Mouse (Mus musculus) stomach, postnatal 0 days (tissue): ENCODE results near the gene Ptcd2. TPM values are rescaled to one million over a fixed set of nuclear protein-coding genes. Genes with fewer than 3 reads are reported as not detected.

Experiments used
- ATAC-seq: fragments of 200-750 bp; cut with Nextera tagmentation; 2 replicates; pipeline ENCODE4 v1.8.0; 2017; ENCODE audit not compliant: low FRiP score, low TSS enrichment
- DNase-seq: peaks from one replicate; pipeline ENCODE4 v3.0.0-alpha.2; 2016; ENCODE audit warnings: low spot score
- H3K27ac ChIP-seq: fragments of 300-500 bp; sonication (generic); replicated peaks from 2 replicates; pipeline ENCODE4 v1.5.1; 2014; ENCODE audit warnings: mild to moderate bottlenecking, control low read depth
- H3K27me3 ChIP-seq: fragments of 300-500 bp; sonication (generic); 2 replicates; pipeline ENCODE4 v1.6.1; 2014; ENCODE audit warnings: low read length; ENCODE audit not compliant: control insufficient read depth, insufficient read depth
- H3K36me3 ChIP-seq: fragments of 300-500 bp; sonication (generic); 2 replicates; pipeline ENCODE4 v1.6.1; 2014; ENCODE audit warnings: low read length, mixed read lengths; ENCODE audit not compliant: control insufficient read depth, insufficient read depth
- H3K4me1 ChIP-seq: fragments of 300-500 bp; sonication (generic); replicated peaks from 2 replicates; pipeline ENCODE4 v1.6.1; 2014; ENCODE audit warnings: antibody characterized with exemption; ENCODE audit not compliant: control insufficient read depth, insufficient read depth
- H3K4me2 ChIP-seq: fragments of 300-500 bp; sonication (generic); replicated peaks from 2 replicates; pipeline ENCODE4 v1.6.1; 2014; ENCODE audit warnings: low read depth, mild to moderate bottlenecking, control low read depth, moderate library complexity
- H3K4me3 ChIP-seq: fragments of 300-500 bp; sonication (generic); 2 replicates; pipeline ENCODE4 v1.5.1; 2014; ENCODE audit warnings: low read depth, low read length, control low read depth
- H3K9ac ChIP-seq: fragments of 300-500 bp; sonication (generic); 2 replicates; pipeline ENCODE4 v1.6.1; 2014; ENCODE audit warnings: mild to moderate bottlenecking, low read length, control low read depth, mixed read lengths
- H3K9me3 ChIP-seq: fragments of 300-500 bp; sonication (generic); 2 replicates; pipeline ENCODE4 v1.6.1; 2016; ENCODE audit warnings: low read length; ENCODE audit not compliant: control insufficient read depth
- CTCF ChIP-seq: IDR thresholded peaks from 2 replicates; pipeline ENCODE4 v1.5.1; 2016; ENCODE audit warnings: antibody characterized with exemption, low read depth, mild to moderate bottlenecking, moderate library complexity
- EP300 ChIP-seq: optimal IDR thresholded peaks from 2 replicates; pipeline ENCODE3; 2016; ENCODE audit warnings: antibody characterized with exemption
- WGBS: fragments of 180-500 bp; shearing (Covaris S2); extraction: QIAGEN DNeasy Blood & Tissue Kit; methylation state at CpG from one replicate; pipeline ENCODE4 v1.1.7; 2014; 5-methylcytosine and 5-hydroxymethylcytosine counted together
- polyA plus RNA-seq: library from polyadenylated mRNA; unstranded; fragments of >200 nt; fragmentation: Nextera tagmentation; extraction: Ambion mirVana; gene quantifications from 2 replicates; pipeline ENCODE4 v1.2.1, GENCODE M21; 2015

Gene Ptcd2
- polyA plus RNA-seq, 1 experiment from 2014 or later: 30.1 TPM

DNA sequence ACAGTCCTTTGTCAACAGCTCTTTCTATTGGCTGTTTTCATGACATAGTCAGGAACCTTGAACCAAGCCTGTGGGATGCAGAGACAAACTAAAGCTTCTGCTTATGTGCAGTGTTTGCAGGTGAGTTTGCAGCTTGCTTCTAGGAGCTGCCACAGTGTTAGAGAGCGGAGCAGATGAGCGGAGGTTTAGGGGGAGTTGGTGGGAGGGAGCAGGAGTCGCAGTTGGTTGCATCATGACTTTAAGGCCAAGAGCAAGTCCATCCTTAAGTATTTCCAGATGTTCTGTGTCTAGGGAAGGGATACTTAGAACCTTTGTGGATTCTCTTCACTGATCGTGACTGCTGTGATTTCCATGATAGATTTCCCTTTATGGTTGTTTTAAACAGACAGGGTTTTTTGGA, 29.7 kb upstream of the Ptcd2 start:
- Histone ChIP-seq H3K27me3 (no peaks in the 10 kb centered on the region), H3K27ac (no peak overlapping the region), H3K4me1 (no peaks in the 10 kb centered on the region), H3K4me2 (no peak overlapping the region), H3K9ac (no peak overlapping the region), H3K4me3 (no peak overlapping the region), H3K36me3 (no peaks in the 10 kb centered on the region), H3K9me3 (no peaks in the 10 kb centered on the region)
- no peak for DNase-seq
- 57% methylated on average over 4 of the region's 4 CpGs for WGBS
- no peak for TF ChIP-seq EP300
- no peak for TF ChIP-seq CTCF
- ATAC-seq: no peak

GRCm38 (mm10) chr13:99373684-99374083, 29.2 kb upstream of the Ptcd2 start:
- no peak for TF ChIP-seq EP300
- no peak for TF ChIP-seq CTCF
- Histone ChIP-seq H3K27me3 (no peaks in the 10 kb centered on the region), H3K4me2 (no peak overlapping the region), H3K9ac (no peak overlapping the region), H3K4me3 (no peak overlapping the region), H3K4me1 (no peaks in the 10 kb centered on the region), H3K27ac (no peak overlapping the region), H3K36me3 (no peaks in the 10 kb centered on the region), H3K9me3 (no peaks in the 10 kb centered on the region)
- 67% methylated on average over 7 of the region's 7 CpGs for WGBS
- DNase-seq: no peak
- ATAC-seq: no peak

DNA sequence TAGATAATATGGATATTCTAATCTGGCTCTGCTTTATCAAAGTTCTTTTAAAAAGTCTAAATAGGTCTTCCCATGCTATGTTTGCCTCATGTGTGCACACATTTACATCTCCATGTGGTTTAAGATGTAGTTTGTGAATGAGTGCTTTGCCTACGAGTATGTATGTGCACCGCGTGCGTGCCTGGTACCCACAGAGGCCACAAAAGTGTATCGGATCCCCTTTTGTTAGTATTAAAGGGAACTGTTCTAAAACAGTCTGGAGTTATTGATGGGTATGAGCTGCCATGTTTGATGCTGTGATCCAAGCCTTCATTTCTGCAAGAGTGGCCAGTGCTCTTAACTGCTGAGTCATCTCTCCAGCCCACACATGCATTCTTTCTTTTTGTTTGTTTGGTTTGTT, 26.8 kb upstream of the Ptcd2 start:
- Histone ChIP-seq H3K4me2 (no peak overlapping the region), H3K9me3 (no peaks in the 10 kb centered on the region), H3K9ac (no peak overlapping the region), H3K36me3 (0 out of 2 replicates have a peak, but pooled peaks cover 3% of the 10 kb centered on the region), H3K4me3 (no peak overlapping the region), H3K27me3 (no peaks in the 10 kb centered on the region), H3K4me1 (no peaks in the 10 kb centered on the region), H3K27ac (no peak overlapping the region)
- WGBS: 87% methylated on average over 5 of the region's 5 CpGs
- ATAC-seq (no peak), DNase-seq (no peak)
- TF ChIP-seq EP300 (no peak), CTCF (no peak)

GRCm38 (mm10) chr13:99369103-99369502, 24.6 kb upstream of the Ptcd2 start:
- WGBS: 74% methylated on average over 12 of the region's 12 CpGs
- TF ChIP-seq CTCF: no peak
- TF ChIP-seq EP300: no peak
- no peak for ATAC-seq

GRCm38 (mm10) chr13:99367554-99368174, 23.2 kb upstream of the Ptcd2 start:
- Histone ChIP-seq H3K9me3 (no peaks in the 10 kb centered on the region), H3K27me3 (no peaks in the 10 kb centered on the region), H3K36me3 (peaks cover 12% of the 10 kb centered on the region; the same call in 1 of the 2 replicates), H3K27ac (no peak overlapping the region), H3K4me3 (no peak overlapping the region), H3K4me1 (no peaks in the 10 kb centered on the region), H3K9ac (no peak overlapping the region), H3K4me2 (no peak overlapping the region)
- no peak for TF ChIP-seq EP300
- TF ChIP-seq CTCF: no peak
- 88% methylated on average over 12 of the region's 12 CpGs for WGBS
- ATAC-seq (no peak), DNase-seq (no peak)

More at GRCm38 (mm10) chr13:99369103-99369502, 24.6 kb upstream of the Ptcd2 start:
- no peak overlapping the region for H3K4me3 ChIP-seq
- H3K27ac ChIP-seq: no peak overlapping the region
- no peaks in the 10 kb centered on the region for H3K27me3 ChIP-seq
- no peaks in the 10 kb centered on the region for H3K9me3 ChIP-seq
- DNase-seq: no peak
- H3K36me3 ChIP-seq: peaks cover 6% of the 10 kb centered on the region; the same call in 1 of the 2 replicates
- H3K4me1 ChIP-seq: no peaks in the 10 kb centered on the region
- H3K9ac ChIP-seq: no peak overlapping the region
- H3K4me2 ChIP-seq: no peak overlapping the region

GRCm38 (mm10) chr13:99366422-99367175, 22.1 kb upstream of the Ptcd2 start:
- no peak overlapping the region; the same call in 1 of the 2 replicates for H3K9ac ChIP-seq
- no peaks in the 10 kb centered on the region for H3K27me3 ChIP-seq
- no peak overlapping the region for H3K4me3 ChIP-seq
- H3K4me2 ChIP-seq: no peak overlapping the region
- H3K9me3 ChIP-seq: no peaks in the 10 kb centered on the region
- H3K36me3 ChIP-seq: peaks cover 12% of the 10 kb centered on the region; the same call in 1 of the 2 replicates
- no peak for TF ChIP-seq EP300
- TF ChIP-seq CTCF: no peak
- ATAC-seq (no peak), DNase-seq (no peak)
- no peaks in the 10 kb centered on the region for H3K4me1 ChIP-seq
- whole genome bisulfite sequencing: 81% methylated on average over 5 of the region's 5 CpGs
- H3K27ac ChIP-seq: no peak overlapping the region
